Mouse (Mus musculus): ENCODE data around the gene Tex264.
A peak's percentile ranks its signal among the peaks of the same experiment; 100 is the strongest.
"Not testable (repeated sequence)": the region's sequence is repeated elsewhere in the genome, so short reads cannot be mapped to it uniquely, and the experiment has no call there.

The Tex264 gene

GRCm38 (mm10) chr9:106664433-106664832, 21.3 kb downstream of the Tex264 start:
- DNase-seq (ENCODE audit: low read depth, low spot score): no peak

DNA sequence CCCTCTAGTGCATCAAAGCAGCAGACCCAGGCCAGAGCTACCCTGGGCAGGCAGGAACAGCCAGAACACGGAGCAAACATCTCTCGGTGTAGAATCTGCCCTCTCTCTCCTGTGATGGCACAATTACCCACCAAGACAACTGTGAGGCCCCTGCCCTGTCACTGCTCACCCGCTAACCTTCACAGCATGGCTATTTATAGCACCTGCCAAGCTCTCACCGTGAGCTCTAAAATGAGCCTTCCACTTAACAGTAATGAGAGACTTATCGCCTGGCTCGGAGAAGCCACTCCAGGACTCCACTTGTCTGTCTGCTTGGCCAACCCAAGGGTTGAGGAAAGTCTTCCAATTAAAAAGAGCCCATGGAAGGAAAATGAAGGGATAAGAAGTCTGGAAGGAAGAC, 22.5 kb downstream of the Tex264 start:
- no peak for DNase-seq (ENCODE audit: low read depth, low spot score)

- DNase-seq (ENCODE audit: low read depth, low spot score): no peak
These were observed 25.8 kb downstream of the Tex264 start for GRCm38 (mm10) chr9:106659935-106660334.

- no peak for DNase-seq (ENCODE audit: low read depth, low spot score)
These were observed 26.3 kb downstream of the Tex264 start for GRCm38 (mm10) chr9:106659441-106659840.

DNA sequence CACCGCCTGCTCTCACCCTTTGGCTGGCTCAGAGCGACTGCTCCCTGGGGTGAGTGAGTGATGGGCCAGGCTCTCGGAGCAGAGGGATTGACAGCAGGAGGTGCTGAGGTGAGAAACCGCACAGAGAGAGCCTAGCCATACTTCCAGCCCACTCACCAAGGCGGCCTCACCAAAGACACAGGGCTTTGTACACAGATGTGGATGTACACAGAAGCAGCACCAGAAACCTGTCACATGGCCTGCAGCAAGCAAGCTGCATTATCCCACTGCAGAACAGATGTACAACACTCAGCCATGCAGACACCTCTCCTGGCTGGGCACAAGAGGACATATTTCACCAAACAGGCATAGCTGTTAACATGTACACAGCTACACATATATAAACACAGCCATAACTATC, 28.1 kb downstream of the Tex264 start:
- DNase-seq (ENCODE audit: low read depth, low spot score): no peak

DNA sequence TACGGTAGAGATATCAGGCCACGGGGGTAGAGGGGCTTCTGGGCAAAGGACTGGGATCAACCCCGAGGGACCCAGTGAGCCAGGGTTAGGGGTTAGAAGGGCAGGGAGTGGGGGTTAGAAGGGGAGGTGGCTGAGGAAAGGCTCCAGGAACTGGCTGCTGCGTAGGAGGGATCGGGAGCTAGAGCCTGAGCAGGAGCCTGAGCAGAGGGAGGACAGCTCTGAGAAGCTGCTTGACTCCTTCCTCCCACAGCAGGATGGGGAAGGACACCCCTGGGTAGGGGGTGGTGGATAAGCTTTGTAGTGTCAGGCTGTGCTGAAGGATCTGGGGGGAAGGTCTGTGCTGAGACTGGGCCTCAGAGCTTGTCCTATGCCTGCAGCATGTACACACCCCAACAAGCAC, 28.9 kb downstream of the Tex264 start:
- DNase-seq (ENCODE audit: low read depth, low spot score): no peak

DNA sequence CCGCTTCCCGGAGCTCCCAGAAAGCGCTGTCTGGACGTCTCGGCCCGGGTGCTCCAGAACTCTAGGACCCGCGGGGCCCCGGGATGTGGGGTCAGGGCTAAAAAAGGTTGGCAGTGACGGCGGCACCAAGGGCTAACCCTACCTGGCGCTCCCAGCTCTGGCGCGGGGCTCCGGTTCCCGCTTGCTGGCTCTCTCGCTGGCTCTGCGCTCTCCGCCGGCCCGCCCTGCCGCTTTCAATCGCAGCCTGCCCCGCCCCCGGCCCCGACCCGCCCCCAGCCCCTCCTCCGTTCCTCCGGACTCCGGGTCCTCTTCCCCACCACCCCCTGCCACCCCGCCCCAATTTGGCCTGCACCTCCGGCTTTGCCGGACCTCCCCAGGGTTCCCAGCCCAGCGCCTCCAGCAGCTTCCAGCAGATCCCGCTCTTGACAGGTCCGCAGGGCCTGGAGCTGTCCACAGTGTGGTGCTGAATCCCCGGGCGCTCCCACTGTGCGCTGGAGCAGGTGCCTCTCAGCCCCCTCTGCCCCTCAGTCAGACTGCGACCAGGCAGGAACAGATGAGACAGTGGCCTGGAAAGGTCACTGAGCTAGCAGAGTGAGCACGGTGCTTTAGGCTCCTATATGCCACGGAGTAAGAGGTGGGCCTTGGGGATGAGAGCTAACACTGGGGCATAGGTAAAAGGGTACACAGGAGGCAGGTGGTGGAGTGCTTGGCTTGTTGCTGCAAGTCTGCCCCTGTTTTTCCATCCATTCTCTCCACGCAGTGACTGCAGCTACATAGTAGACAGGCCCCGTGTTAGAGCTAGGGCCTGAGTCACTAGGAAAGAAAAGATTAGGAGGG, 29.6 kb downstream of the Tex264 start, which contains the start of gene Grm2:
Gene Grm2 (minus strand): TSS at position 199 of the 837 bp plus-strand sequence.
- no peak for DNase-seq (ENCODE audit: low read depth, low spot score)

DNA sequence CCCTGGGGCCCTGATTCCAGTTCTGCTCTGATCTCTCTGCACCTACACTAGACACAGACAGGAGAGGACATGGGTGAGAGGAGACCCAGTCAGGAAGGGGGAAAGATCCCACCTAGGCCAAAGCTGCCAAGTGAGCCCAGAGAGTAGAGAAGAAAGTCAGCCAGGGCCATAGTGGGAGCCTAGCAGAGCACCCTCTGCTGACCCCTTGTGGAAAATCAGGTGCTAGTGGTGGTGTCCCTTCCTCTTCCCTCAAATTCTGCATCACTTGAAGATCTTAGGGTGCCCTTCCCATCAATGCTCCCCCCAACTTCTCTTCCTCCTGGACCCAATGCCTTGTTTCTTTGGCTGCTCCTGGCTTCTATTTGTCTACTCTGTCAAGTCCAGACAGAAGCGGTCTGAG, 33.0 kb downstream of the Tex264 start:
- no peak for DNase-seq (ENCODE audit: low read depth, low spot score)

GRCm38 (mm10) chr9:106647226-106647625, 38.5 kb downstream of the Tex264 start:
- DNase-seq (ENCODE audit: low read depth, low spot score): no peak

GRCm38 (mm10) chr9:106645684-106646271, 39.9 kb downstream of the Tex264 start:
- no peak for DNase-seq (ENCODE audit: low read depth, low spot score)

GRCm38 (mm10) chr9:106643787-106644186, 41.9 kb downstream of the Tex264 start:
- DNase-seq (ENCODE audit: low read depth, low spot score): no peak

GRCm38 (mm10) chr9:106643128-106643527, 42.6 kb downstream of the Tex264 start:
- peak; percentile 67 for DNase-seq (ENCODE audit: low read depth, low spot score)

GRCm38 (mm10) chr9:106641346-106641745, 44.4 kb downstream of the Tex264 start:
- no peak for DNase-seq (ENCODE audit: low read depth, low spot score)

DNA sequence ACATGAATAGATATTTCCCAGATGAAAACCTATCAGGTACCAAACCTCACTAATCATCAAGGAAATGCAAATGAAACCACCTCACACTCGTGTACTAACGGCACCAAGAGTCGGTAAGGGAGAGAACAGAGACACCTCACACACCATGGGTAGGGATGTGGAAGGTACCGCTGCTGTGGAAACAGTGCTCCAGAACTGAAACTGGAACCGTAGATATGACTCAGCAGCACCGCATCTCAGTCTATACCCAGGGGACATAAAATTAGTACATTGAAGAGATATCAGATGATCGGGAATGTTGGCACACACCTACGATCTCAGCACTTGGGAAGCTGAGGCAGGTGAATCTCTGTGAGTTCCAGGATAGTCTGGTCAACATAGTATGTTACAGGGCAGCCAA, 47.6 kb downstream of the Tex264 start:
- no peak for DNase-seq (ENCODE audit: low read depth, low spot score)

- no peak for DNase-seq (ENCODE audit: low read depth, low spot score)
These were observed 53.5 kb downstream of the Tex264 start for GRCm38 (mm10) chr9:106632185-106632584.

- not testable (repeated sequence) for DNase-seq (ENCODE audit: low read depth, low spot score)
These were observed 57.9 kb downstream of the Tex264 start for GRCm38 (mm10) chr9:106627796-106628195.

DNA sequence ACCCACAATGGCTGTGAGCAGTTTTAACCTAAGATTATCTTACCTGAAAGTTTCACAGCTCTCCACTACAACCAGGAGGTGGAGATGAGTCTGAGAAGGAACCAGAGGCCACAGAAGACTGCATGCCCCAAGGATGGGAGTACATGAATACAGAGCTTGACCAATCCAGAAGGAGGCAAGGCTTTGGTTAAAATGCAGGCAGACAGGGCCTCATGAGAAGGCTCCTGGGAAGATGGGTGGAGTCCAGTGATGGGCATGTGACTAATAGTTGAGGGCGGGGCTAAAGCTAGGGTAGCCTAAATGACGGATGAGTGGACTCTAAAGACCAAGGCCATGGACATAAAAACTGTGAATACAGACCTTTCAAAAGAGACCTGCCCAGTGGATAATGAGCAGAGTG, 59.4 kb downstream of the Tex264 start, which contains the start of gene Iqcf6:
Gene Iqcf6 (plus strand): TSS at position 301 of the 400 bp plus-strand sequence.
- DNase-seq (ENCODE audit: low read depth, low spot score): no peak

- DNase-seq (ENCODE audit: low read depth, low spot score): no peak
These were observed 68.2 kb downstream of the Tex264 start for GRCm38 (mm10) chr9:106617496-106617895.

- DNase-seq (ENCODE audit: low read depth, low spot score): no peak
These were observed 69.4 kb downstream of the Tex264 start for GRCm38 (mm10) chr9:106616306-106616705.

DNA sequence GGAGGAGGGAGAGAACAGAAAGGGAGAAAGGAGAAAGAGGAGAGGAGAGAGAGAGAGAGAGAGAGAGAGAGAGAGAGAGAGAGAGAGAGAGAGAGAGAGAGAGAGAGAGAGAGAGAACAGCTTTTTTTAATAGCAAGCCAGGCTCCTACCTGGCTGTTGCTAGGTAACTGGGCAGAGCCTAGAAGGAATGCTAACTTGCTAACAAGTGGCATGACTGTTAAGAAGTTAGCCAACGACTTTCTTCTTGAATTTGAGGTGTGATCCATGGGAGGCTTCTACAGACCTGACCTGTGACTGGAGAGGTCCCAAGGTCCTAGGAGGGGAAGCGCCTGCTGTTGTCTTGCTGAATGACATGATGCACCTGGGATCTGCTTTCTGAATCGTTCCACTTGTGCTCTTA, 71.1 kb downstream of the Tex264 start:
- DNase-seq (ENCODE audit: low read depth, low spot score): no peak

- DNase-seq (ENCODE audit: low read depth, low spot score): no peak
These were observed 71.8 kb downstream of the Tex264 start for GRCm38 (mm10) chr9:106613951-106614350.

DNA sequence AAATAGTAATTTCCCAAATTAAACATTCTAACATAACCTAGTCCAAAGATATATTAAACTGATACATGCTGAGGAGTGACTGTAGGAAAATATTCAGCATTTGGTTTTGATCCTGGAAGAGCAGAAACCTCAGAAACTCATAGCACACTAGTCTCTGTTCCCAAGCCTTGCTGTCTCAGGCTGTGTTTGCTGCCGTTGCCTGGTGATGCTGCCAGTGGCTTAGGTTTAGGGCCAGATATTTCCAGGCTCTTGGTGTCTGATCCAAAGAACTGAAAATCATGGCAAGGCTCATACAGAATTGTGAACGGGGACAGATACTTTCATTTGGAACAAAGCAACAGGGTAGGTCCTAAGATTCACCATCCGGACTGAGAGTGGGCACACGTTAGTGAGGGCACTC, 75.0 kb downstream of the Tex264 start:
- DNase-seq (ENCODE audit: low read depth, low spot score): no peak
